Mouse (Mus musculus) R1 (cell line): ENCODE data around the gene Pdx1.

Source experiments
- DNase-seq: peaks from one replicate; pipeline ENCODE4 v3.0.0-alpha.2; 2018; ENCODE audit warnings: low read depth, low spot score

Pdx1 gene

DNA sequence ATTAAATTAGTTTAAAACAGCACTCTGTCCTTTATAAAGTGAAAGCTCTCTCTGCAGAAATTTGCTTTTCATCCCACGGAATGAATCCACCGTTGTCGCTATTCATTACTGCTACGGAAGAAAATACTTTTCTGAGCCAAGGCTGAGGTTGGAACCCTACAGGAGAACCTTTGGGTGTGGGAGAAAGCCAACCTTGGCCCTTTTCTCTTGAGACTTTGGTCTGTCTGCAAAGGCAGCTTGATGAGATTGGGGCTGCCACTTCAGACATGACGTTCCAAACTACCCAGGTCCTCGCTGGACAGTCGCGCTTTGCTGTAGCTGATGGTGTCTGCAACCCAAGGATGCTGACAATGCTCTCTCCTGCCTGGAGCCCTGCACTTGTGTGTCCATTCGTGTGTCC lies 38.7 kb downstream of the Pdx1 start:
- no peak for DNase-seq

DNA sequence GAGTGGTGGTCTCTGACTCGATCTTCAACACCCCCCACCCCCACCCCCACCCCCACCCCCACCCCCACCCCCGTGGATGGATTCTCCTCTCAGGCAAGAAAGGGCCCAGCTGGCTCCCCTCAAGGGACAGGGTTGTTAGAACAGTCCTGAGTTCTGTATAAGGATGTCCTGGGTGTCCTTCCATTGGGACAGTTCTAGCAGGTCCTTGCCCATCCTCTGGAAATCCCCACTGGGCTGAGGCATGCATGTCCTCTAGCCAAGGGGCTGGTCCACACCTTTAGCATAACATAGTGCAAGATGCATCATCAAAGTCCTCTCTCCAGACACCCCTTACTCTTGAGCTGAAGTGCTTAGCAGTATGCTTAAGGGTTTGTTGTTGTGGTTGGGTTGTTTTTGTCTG lies 40.0 kb downstream of the Pdx1 start:
- DNase-seq: no peak

DNA sequence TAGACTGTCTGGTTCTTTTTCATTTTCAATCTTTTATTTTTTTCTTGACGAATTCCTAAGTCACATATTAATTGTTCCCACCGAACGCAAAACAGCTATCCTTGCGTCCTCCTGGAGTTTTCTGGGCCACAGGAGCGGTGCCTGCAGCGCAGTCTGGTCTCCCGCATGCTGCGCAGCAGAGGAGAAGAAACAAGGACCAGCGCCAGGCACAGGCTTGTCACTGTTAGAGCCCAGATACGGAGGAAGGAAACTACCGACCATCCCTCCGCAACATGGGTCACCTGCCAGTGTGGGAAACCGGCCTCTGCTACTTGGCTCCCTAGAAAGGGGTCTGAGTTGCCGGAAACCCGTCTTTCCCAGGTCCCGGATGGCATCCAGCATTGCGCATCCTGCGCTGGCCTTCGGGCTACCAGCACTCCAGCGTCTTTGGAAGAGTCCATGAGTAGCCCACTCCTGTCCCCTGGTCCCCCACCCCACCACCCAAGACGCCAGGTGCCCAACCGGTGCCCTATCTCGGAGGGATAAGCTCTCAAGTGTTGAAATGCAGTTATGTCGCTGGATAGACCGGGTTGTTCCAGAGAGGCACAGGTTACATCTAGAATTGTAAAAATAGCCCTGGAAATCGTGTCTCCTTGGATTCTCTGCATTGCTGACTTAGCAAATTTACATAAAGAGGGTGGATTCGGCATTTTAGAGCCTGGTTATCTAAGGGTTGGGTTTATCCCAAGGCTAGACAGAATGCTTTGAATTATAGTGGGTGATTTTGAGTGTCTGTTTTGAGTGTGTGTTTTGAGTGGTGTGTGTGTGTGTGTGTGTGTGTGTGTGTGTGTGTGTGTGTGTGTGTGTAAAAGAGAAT lies 43.3 kb downstream of the Pdx1 start:
- no peak for DNase-seq

DNA sequence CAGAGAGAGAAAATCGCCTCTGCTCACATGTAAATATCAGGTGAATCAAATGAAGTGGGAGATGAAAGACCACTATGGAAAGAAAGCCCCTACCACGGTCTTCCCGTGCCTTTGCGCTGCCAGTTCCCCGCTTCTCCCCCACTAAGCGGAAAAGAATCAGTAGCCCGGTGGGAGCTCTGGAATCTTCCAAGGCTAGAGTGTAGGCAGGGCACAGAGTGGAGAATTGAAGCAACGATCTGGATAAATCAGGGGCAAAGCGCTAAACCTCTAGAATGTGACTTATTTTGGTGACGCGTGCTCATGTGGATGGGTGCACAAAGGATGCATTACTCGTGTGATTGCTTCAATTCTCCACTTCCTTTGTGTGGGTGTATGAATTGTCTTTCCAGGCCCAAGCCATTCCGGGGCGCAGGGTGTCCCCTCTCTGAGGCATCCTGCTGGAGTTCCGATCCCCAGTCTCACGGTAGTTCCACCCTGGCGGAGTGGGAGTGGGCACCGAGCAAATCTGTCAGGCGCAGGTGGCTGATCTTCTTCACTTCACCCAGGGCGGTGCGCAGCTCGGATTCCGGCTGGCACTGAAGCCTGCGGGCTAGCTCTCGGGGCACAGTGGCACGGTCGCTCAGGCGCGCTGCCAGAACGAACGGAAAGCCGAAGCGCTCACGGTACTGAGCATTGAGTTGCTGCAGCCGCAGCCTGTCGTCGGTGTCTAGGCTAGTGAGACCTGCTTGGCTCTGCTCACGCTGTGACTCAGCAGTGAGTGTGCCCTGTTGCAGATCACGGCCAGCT lies 45.1 kb downstream of the Pdx1 start:
- DNase-seq: peak; percentile 45

DNA sequence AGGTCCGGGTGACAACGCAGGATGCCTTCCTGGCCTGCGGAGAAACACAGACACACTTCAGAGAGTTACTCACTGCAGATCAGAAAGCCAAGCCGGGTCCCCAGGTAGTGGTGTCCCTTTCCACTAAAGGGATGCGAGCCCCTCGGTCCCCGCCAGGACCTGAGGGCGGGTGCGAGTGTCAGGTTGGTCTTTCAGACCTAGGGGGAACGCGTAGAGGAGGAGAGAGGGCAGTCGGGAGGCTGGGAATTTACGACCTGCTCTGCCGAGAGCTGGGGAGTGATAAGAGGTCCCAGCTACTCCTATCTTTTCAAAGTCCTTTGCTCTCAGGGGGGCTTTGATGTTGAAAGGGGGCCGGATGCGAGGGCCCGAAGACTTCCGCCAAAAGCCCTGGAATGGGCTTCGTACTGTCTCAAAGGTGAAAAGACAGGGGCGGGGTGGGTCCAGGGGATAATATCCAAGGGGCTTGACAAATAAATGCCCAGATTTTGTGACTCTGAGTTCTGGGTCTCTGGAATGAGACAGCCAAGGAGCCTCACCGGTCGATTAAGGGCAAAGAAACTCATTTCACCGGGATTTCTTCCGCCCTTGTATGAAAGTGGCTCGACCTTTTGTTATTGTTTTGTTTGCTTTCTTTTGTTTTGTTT lies 45.8 kb downstream of the Pdx1 start:
- DNase-seq: no peak

DNA sequence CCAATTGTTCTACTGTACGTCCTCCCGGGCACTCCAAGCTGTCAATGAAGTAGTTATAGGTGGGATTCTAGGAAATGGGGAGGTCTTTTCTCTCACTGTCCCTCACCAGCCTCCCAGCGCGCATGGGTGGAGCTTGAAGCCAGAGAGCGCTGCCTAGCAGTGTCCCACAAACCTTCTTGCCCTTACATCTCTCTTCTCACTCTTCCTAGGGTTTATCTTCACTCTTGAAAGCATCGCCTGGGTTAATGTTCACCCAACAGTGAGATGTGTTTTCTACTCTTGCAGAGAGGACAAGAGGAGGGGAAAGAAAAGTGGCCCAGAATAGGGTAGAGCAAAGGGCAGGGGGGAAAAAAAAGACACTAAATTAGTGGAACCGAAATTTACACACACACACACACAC lies 47.6 kb downstream of the Pdx1 start:
- DNase-seq: no peak

DNA sequence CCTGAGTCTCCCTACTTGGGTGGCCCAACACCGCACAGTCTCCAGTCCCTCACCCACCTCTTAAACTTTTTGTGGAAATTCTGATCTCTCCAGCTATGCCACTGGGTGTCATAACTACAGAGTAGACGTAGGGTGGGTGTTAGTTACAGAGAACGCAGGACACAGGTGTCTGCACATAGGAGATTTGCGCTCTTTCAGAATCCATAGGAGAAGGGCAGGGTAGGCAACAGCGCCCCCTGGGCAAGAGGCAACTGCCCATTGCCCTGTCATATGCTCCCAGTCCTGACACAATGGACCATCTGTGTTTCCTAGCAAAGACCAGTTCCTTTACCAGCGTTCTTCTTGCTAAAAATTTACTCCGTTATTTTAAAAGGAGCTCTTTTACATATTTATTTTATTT lies 48.2 kb downstream of the Pdx1 start:
- DNase-seq: no peak

DNA sequence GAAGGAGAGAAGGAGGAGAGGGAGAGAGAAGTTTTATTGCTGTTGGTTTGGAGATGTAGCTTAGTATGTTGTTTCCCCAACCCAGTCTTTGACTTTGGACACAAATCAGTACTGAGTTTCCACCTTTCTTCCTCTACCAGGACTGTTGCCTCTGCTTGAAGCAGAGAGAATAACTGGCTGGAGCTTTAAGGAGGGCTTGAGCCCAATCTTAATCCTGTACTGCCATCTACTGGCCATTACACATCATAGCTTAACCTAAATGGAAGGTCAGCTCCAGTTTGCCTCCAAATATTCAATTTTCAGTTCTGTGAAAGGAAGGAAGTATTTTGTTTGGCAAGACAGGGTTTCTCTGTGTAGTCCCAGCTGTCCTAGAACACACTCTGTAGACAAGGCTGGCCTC lies 49.9 kb downstream of the Pdx1 start:
- DNase-seq: peak; percentile 78

DNA sequence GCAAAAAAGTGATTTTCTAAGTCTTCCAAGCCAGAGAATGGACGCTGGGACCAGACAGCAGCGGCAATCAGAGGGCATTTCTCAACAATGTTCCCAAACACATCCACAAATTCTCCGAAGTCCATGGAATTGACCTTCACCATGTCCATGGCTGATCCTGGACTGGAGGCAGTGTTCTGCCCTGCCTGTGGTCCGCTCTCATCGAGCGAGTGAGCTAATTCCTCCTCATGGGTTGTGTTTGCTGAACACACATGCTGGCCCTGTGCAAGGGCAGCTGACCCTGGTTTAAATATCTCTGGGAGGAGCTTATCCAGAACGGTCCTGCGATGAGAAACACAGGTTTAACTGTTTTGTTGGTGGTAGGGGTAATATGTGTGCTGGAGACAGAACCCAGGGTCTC lies 52.4 kb downstream of the Pdx1 start, which contains the start of gene Urad:
Gene Urad, minus strand, starts transcription at position 258 of the 400 bp plus-strand sequence.
- DNase-seq: no peak

DNA sequence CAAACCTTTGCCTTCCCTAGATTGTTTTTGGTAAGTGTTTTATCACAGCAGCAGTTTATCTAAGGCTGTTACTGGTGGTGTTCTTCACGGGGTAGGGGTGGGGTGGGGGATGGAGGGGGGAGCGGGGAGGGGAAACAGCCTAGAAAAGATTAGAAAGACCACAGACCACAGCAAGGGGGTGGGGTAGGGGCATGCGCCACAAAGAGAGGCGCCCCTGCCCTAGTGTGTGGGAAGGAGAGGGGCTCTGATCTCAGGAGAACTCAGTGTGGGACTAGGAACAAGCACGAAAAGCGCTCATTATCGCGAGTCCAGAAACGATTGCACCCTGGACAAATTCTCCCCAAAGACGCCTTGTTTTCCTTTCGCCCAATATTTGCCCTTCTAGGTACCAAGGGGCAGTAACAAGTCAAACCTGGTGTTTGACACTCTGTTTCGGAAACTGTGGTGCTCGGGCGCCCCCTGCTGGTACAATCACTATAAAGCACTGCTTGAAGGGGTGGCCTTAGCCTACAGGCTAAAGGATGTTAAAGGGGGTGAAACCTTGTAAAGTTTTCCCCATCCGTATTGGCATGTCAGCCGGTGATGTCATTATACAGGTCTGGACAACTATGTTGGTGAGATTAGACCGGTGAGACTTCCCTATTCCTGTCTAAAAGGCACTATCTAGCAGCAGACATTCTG lies 53.6 kb downstream of the Pdx1 start:
- DNase-seq: peak; percentile 77
